Mouse (Mus musculus) forebrain, embryonic 11.5 days (tissue): ENCODE measurements around the gene Krt12. TPM values are rescaled to one million over a fixed set of nuclear protein-coding genes. Genes with fewer than 3 reads are reported as not detected.

Source experiments
- ATAC-seq: fragments of 200-750 bp; cut with Nextera tagmentation; replicated peaks from 2 replicates; pipeline ENCODE4 v1.8.0; 2017; ENCODE audit warnings: moderate TSS enrichment; ENCODE audit not compliant: low FRiP score
- DNase-seq: peaks from one replicate; pipeline ENCODE4 v3.0.0-alpha.2; 2017; ENCODE audit warnings: low spot score
- H3K27ac ChIP-seq: fragments of 300-500 bp; sonication (generic); 2 replicates; pipeline ENCODE4 v1.5.1; 2014; ENCODE audit warnings: low read depth, low read length
- H3K27me3 ChIP-seq: fragments of 300-500 bp; sonication (generic); 2 replicates; pipeline ENCODE4 v1.6.1; 2014; ENCODE audit warnings: mild to moderate bottlenecking, low read length, mixed read lengths; ENCODE audit not compliant: control insufficient read depth, insufficient read depth
- H3K36me3 ChIP-seq: fragments of 300-500 bp; sonication (generic); 2 replicates; pipeline ENCODE4 v1.6.1; 2014; ENCODE audit warnings: mild to moderate bottlenecking, low read length, moderate library complexity, mixed read lengths; ENCODE audit not compliant: control insufficient read depth, insufficient read depth
- H3K4me1 ChIP-seq: fragments of 300-500 bp; sonication (generic); replicated peaks from 2 replicates; pipeline ENCODE4 v1.6.1; 2014; ENCODE audit warnings: low read length, mixed read lengths; ENCODE audit not compliant: control insufficient read depth, insufficient read depth
- H3K4me2 ChIP-seq: fragments of 300-500 bp; sonication (generic); 2 replicates; pipeline ENCODE4 v1.6.1; 2014; ENCODE audit warnings: low read depth, mild to moderate bottlenecking, low read length, moderate library complexity, mixed read lengths; ENCODE audit not compliant: severe bottlenecking
- H3K4me3 ChIP-seq: fragments of 300-500 bp; sonication (generic); 2 replicates; pipeline ENCODE4 v1.5.1; 2014; ENCODE audit warnings: low read depth, low read length
- H3K9ac ChIP-seq: fragments of 300-500 bp; sonication (generic); 2 replicates; pipeline ENCODE4 v1.6.1; 2014; ENCODE audit warnings: low read length
- H3K9me3 ChIP-seq: fragments of 300-500 bp; sonication (generic); 2 replicates; pipeline ENCODE4 v1.6.1; 2016; ENCODE audit warnings: low read length, mixed read lengths; ENCODE audit not compliant: control insufficient read depth
- WGBS: fragments of 180-500 bp; shearing (Covaris S2); extraction: QIAGEN DNeasy Blood & Tissue Kit; methylation state at CpG from one replicate; pipeline ENCODE4 v1.1.7; 2014; 5-methylcytosine and 5-hydroxymethylcytosine counted together
- polyA plus RNA-seq: library from polyadenylated mRNA; unstranded; fragments of >200 nt; fragmentation: Nextera tagmentation; extraction: Ambion mirVana; gene quantifications from 2 replicates; pipeline ENCODE4 v1.2.1, GENCODE M21; 2014

Gene Krt12
- 0.09 TPM in 1 of 2 replicates, not detected in the other for polyA plus RNA-seq

DNA sequence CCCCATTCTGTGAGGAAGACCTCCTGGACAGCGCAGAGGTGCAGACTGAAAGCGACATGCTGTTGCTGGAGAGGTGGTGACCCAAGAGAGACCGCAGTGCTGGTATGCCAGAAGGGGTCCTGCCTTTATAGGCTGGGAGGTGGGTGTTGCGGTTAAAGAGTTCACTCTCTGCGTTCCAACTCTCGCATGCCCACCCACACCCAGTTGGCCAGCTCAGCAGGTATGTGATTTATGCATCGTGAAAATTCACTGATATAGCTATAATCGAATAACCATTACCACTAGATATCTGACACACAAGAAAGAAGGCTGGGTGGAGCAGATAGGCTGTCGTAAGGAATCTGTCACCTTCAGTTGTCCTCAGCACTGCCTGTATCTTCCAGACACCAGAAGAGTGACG lies at the start of gene Krt12:
Gene Krt12 (minus strand): TSS at position 101 of the 400 bp plus-strand sequence.
- no peak within 1 kb of the TSS for H3K27ac ChIP-seq
- H3K27me3 ChIP-seq = no peaks in the 10 kb centered on the region
- no peak within 1 kb of the TSS for H3K4me2 ChIP-seq
- no peaks in the 10 kb centered on the region for H3K9me3 ChIP-seq
- DNase-seq (no peak), ATAC-seq (no peak)
- H3K4me1 ChIP-seq = no peaks in the 10 kb centered on the region
- no peak within 1 kb of the TSS for H3K4me3 ChIP-seq
- 86% methylated on average over 10 of the region's 10 CpGs for WGBS
- no peaks in the 10 kb centered on the region for H3K36me3 ChIP-seq
- H3K9ac ChIP-seq = no peak within 1 kb of the TSS

DNA sequence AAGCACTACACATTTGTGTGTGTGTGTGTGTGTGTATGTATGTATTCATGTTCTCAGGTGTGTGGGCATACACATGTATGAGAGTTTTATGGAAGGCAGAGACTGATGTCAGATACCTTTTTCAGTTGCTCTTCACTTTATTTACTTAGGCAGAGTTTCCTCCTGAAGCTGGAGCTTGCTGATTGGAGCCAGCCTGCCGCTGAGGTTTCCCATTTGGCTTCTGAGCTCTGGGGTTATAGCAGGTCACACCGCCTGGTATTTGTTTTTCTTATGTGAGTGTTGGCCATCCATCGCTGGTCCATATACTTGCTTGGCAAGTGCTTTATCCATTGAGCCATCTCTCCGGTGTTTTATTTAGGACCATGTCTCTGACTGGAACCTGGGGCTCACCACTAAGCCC lies 47.2 kb upstream of the Krt12 start:
- Histone ChIP-seq H3K27me3 (no peaks in the 10 kb centered on the region), H3K36me3 (no peaks in the 10 kb centered on the region), H3K4me1 (0 out of 2 replicates have a peak, but pooled peaks cover 1% of the 10 kb centered on the region), H3K4me2 (no peak overlapping the region), H3K9me3 (no peaks in the 10 kb centered on the region), H3K4me3 (no peak overlapping the region), H3K9ac (no peak overlapping the region), H3K27ac (no peak overlapping the region)
- 93% methylated on average over 4 of the region's 4 CpGs for WGBS
- ATAC-seq (no peak), DNase-seq (no peak)

DNA sequence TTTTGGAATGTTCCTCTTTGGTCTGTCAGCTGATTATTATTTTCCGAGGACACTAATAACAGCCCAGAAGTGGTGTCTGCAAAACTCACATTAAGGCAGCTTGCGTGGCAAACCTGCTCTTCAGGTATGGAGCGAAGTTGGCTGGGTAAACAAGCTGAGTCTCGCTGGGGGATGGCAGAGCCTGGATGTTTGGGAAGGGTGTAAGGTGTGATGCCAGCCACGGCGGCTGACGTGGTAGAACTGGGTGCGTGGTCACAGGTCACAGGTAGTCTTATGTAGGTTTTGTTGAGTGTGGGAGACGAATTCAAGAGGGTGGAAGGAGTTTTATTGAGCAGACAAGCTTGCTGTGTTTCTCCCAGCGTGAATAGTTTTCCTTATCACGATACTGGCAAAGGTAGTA lies 46.5 kb upstream of the Krt12 start:
- H3K4me2 ChIP-seq = no peak overlapping the region
- DNase-seq (no peak), ATAC-seq (no peak)
- WGBS = 87% methylated on average over 11 of the region's 11 CpGs
- H3K9me3 ChIP-seq = no peaks in the 10 kb centered on the region
- H3K4me1 ChIP-seq = 0 out of 2 replicates have a peak, but pooled peaks cover 1% of the 10 kb centered on the region
- no peaks in the 10 kb centered on the region for H3K36me3 ChIP-seq
- no peaks in the 10 kb centered on the region for H3K27me3 ChIP-seq
- H3K27ac ChIP-seq = no peak overlapping the region
- H3K9ac ChIP-seq = no peak overlapping the region
- no peak overlapping the region for H3K4me3 ChIP-seq

DNA sequence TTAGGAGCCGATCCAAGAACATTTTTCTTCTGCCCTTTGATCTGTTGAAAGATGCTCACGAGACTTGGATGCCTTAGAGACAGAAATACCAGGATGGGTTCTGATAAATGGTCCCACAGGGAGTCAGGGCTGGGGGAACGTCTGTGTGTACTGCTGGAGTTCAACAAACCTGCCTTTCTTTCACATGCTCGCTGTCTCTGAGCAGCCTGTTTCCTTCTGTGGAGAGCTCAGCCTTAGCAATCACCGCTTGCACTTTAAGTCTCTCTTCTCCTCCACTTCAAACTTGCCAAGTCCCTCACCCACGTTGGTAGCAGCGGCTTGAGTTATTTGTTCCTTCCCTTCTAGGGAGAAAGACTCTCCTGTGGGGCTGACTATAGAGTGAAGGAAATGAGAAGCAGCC lies 44.3 kb upstream of the Krt12 start:
- H3K27me3 ChIP-seq = no peaks in the 10 kb centered on the region
- no peak overlapping the region for H3K27ac ChIP-seq
- ATAC-seq = no peak
- H3K9ac ChIP-seq = no peak overlapping the region
- H3K4me2 ChIP-seq = no peak overlapping the region
- H3K4me1 ChIP-seq = no peaks in the 10 kb centered on the region
- 65% methylated on average over 7 of the region's 7 CpGs for WGBS
- no peaks in the 10 kb centered on the region for H3K9me3 ChIP-seq
- no peaks in the 10 kb centered on the region for H3K36me3 ChIP-seq
- no peak for DNase-seq
- H3K4me3 ChIP-seq = no peak overlapping the region

GRCm38 (mm10) chr11:99464836-99465235 lies 42.8 kb upstream of the Krt12 start:
- no peak for ATAC-seq
- DNase-seq = peak; percentile 88
- no peak overlapping the region for H3K4me3 ChIP-seq
- no peak overlapping the region for H3K9ac ChIP-seq
- no peaks in the 10 kb centered on the region for H3K4me1 ChIP-seq
- no peak overlapping the region for H3K4me2 ChIP-seq
- H3K36me3 ChIP-seq = no peaks in the 10 kb centered on the region
- no peak overlapping the region for H3K27ac ChIP-seq
- H3K9me3 ChIP-seq = no peaks in the 10 kb centered on the region
- no peaks in the 10 kb centered on the region for H3K27me3 ChIP-seq
- WGBS = 5% methylated on average over 5 of the region's 5 CpGs

GRCm38 (mm10) chr11:99463155-99463554 lies 41.1 kb upstream of the Krt12 start:
- Histone ChIP-seq H3K4me3 (no peak overlapping the region), H3K4me1 (no peaks in the 10 kb centered on the region), H3K27me3 (no peaks in the 10 kb centered on the region), H3K9ac (no peak overlapping the region), H3K36me3 (no peaks in the 10 kb centered on the region), H3K9me3 (no peaks in the 10 kb centered on the region), H3K4me2 (no peak overlapping the region), H3K27ac (no peak overlapping the region)
- 15% methylated on average over 8 of the region's 8 CpGs for WGBS
- peak; percentile 82 for DNase-seq
- no peak for ATAC-seq

DNA sequence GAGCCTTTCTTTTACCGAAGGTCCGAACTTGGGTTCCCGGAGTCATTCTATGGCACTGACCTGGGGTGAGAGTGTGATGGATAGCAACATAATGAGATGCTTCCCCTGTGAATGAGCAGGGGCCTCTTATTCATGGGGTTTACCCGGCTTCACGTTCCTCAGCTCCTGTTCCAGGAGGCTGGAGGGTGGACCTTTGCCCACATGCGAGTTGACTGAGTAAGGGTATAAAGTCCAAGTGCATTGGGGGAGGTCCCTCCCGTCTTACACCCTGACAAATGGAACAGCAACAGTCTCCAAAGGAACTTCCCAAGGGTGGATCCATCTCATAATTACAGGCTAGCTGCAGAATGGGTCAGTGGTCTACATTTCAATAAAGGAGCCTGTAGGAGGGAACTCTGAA lies 39.7 kb upstream of the Krt12 start:
- ATAC-seq = no peak
- WGBS = 72% methylated on average over 7 of the region's 7 CpGs

GRCm38 (mm10) chr11:99458887-99459286 lies 36.8 kb upstream of the Krt12 start:
- DNase-seq = no peak
- Histone ChIP-seq H3K27ac (no peak overlapping the region), H3K36me3 (no peaks in the 10 kb centered on the region), H3K4me2 (no peak overlapping the region), H3K9me3 (no peaks in the 10 kb centered on the region), H3K27me3 (no peaks in the 10 kb centered on the region), H3K4me1 (no peaks in the 10 kb centered on the region), H3K9ac (no peak overlapping the region), H3K4me3 (no peak overlapping the region)
- ATAC-seq = no peak
- WGBS = 80% methylated on average over 7 of the region's 7 CpGs

More for the DNA sequence above, 39.7 kb upstream of the Krt12 start:
- H3K27ac ChIP-seq = no peak overlapping the region
- no peaks in the 10 kb centered on the region for H3K9me3 ChIP-seq
- H3K36me3 ChIP-seq = no peaks in the 10 kb centered on the region
- H3K27me3 ChIP-seq = no peaks in the 10 kb centered on the region
- H3K4me2 ChIP-seq = no peak overlapping the region
- H3K4me3 ChIP-seq = no peak overlapping the region
- H3K4me1 ChIP-seq = no peaks in the 10 kb centered on the region
- no peak overlapping the region for H3K9ac ChIP-seq
- no peak for DNase-seq

DNA sequence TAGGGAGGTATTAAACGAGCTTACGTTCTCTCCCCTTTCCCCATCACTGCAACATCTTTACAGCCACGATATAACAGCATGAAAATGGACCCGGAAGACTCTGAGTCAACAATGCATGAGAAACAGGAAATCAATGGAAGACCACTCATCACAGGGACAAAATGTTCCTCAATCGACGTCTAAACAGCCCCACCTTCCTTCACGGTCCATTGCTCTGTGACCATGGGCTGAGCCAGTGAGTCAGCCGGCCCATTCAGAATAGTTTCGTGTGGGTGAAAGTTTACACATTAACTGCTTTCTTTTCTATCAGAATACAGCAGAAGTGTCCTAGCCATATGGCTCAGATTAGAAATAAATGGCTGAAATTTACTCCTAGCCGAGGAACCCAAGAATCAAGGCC lies 32.7 kb upstream of the Krt12 start:
- Histone ChIP-seq H3K27me3 (no peaks in the 10 kb centered on the region), H3K4me1 (no peaks in the 10 kb centered on the region), H3K9ac (no peak overlapping the region), H3K4me3 (no peak overlapping the region), H3K4me2 (no peak overlapping the region), H3K36me3 (no peaks in the 10 kb centered on the region), H3K27ac (no peak overlapping the region), H3K9me3 (no peaks in the 10 kb centered on the region)
- ATAC-seq = no peak
- 69% methylated on average over 10 of the region's 10 CpGs for WGBS
- no peak for DNase-seq
